Mouse (Mus musculus): ENCODE data around the gene Zbtb44. TPM values are rescaled to one million over a fixed set of nuclear protein-coding genes. Genes with fewer than 3 reads are reported as not detected.

The Zbtb44 gene
- total RNA-seq (2012; rRNA removed), result 33.1 and 33.7 TPM in 2 replicates

DNA sequence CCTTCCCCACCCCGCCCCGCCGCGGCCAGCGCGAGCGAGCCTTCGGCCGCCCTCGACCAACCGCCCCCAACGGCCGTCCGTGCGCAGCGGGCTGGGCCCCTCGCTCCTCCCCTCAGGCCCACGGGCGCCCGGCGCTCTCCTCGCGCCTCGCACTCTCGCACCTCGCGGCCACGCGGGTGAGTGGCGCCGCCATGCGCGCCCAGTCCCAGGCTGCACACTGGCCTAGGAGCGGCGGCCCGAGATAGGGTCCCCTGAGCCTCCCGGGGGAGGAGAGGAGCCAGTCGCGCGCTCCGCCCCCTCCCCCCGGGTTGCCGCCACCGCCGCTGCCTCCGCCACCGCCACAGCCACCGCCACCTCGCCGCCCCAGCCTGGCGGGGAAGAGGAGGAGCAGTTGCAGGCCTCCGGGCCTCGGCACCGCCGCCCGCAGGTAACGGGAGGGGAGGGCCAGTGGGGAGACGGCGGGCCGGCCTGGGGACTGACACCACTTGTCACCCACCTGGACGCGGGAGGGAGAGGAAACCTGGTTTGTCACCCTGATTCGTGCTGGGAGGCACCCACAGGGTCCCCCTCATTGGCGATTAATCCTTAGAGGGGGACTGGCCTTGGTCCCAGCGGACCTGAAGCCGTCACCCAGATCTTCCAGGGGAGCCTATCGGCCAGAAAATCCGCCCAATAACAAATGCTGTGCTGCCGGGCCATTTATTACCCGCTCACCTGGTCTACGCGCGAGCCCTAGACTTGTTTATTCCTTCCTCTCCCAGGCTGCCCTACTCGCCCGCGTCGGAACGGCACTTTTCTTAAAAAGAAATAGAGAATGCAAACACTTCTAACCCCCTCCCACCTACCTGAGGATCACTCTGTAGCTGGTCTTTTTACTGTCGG, at the start of gene Zbtb44:
Gene Zbtb44, plus strand, starts transcription at position 113 of the 882 bp plus-strand sequence.
- Histone ChIP-seq H3K9me3 (ENCODE audit: control insufficient read depth, insufficient read depth, low read depth, low read length) (no peaks in the 10 kb centered on the region), H3K9ac (ENCODE audit: insufficient read depth, low read depth, low read length, poor library complexity, severe bottlenecking) (peak within 1 kb of the TSS; percentile 95), H3K36me3 (ENCODE audit: control insufficient read depth, insufficient read depth, low read length, poor library complexity, severe bottlenecking) (no peaks in the 10 kb centered on the region), H3K27ac (ENCODE audit: insufficient read depth, low read depth, low read length, poor library complexity, severe bottlenecking) (peak within 1 kb of the TSS; percentile 93), H3K4me3 (ENCODE audit: insufficient read depth in 1 of 2, low read depth in 1 of 2, low read length in 2 of 2, poor library complexity in 1 of 2, severe bottlenecking in 1 of 2) (peak within 1 kb of the TSS; percentile 95), H3K4me1 (ENCODE audit: control insufficient read depth in 2 of 2, insufficient read depth in 2 of 2, low read length in 2 of 2, poor library complexity in 1 of 2) (peaks cover 0 to 3% of the 10 kb centered on the region in 2 experiments; a peak in 1 of 4 replicates)
- TF ChIP-seq ZNF384 (IDR thresholded peaks at IDR 0.05; ENCODE audit: low read depth, low read length), result no peak
- no peak for TF ChIP-seq CHD2 (IDR thresholded peaks at IDR 0.05; ENCODE audit: low read depth, low read length)
- TF ChIP-seq HCFC1 (IDR thresholded peaks at IDR 0.05; ENCODE audit: borderline replicate concordance, insufficient read depth, low read length), result peak; percentile 25; the same call in 1 of the 2 replicates
- TF ChIP-seq MAFK (IDR thresholded peaks at IDR 0.05; ENCODE audit: insufficient read depth, low read depth, low read length), result 0 out of 2 replicates have a peak, but pooled peaks have one; percentile 3
- TF ChIP-seq ZC3H11A (IDR thresholded peaks at IDR 0.05; ENCODE audit: borderline replicate concordance, low read depth, low read length), result no peak
- no peak for DNase-seq (ENCODE audit: low read depth, low spot score)
- in situ Hi-C loops (cut with MboI; ENCODE audit: low sequenced_read_pairs in 2 of 2, unreplicated experiment in 2 of 2), result no loop called here

DNA sequence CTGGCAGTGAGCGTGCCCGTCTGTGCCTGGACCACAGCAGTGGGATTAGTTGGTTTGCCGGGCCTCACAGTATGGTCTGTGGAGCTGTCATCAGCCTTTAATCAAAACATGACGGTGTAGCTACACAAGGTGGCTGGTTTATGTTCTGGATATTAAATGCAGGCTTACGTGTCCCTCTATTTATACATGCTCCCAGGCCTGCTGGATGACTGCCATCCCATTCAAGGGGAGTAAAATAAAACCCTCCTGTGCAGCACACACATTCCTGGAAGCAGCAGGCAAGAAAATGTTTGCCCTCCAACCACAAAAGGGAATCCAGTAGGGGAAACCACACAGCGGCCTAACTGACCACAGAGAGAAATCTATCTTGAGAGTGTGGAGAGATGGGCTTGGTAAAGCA, 44.7 kb upstream of the Zbtb44 start:
- Histone ChIP-seq H3K4me1 (ENCODE audit: control insufficient read depth in 2 of 2, insufficient read depth in 2 of 2, low read length in 2 of 2, poor library complexity in 1 of 2) (no peaks in the 10 kb centered on the region), H3K36me3 (ENCODE audit: control insufficient read depth, insufficient read depth, low read length, poor library complexity, severe bottlenecking) (no peaks in the 10 kb centered on the region), H3K9me3 (ENCODE audit: control insufficient read depth, insufficient read depth, low read depth, low read length) (no peaks in the 10 kb centered on the region), H3K4me3 (ENCODE audit: insufficient read depth in 1 of 2, low read depth in 1 of 2, low read length in 2 of 2, poor library complexity in 1 of 2, severe bottlenecking in 1 of 2) (no peak overlapping the region), H3K9ac (ENCODE audit: insufficient read depth, low read depth, low read length, poor library complexity, severe bottlenecking) (no peak overlapping the region), H3K27ac (ENCODE audit: insufficient read depth, low read depth, low read length, poor library complexity, severe bottlenecking) (no peak overlapping the region)
- no peak for DNase-seq (ENCODE audit: low read depth, low spot score)
- no peak for TF ChIP-seq ZNF384 (IDR thresholded peaks at IDR 0.05; ENCODE audit: low read depth, low read length)
- no peak for TF ChIP-seq CHD2 (IDR thresholded peaks at IDR 0.05; ENCODE audit: low read depth, low read length)
- no peak for TF ChIP-seq MAFK (IDR thresholded peaks at IDR 0.05; ENCODE audit: insufficient read depth, low read depth, low read length)
- no peak for TF ChIP-seq ZC3H11A (IDR thresholded peaks at IDR 0.05; ENCODE audit: borderline replicate concordance, low read depth, low read length)
- TF ChIP-seq HCFC1 (IDR thresholded peaks at IDR 0.05; ENCODE audit: borderline replicate concordance, insufficient read depth, low read length), result no peak
- in situ Hi-C loops (cut with MboI; ENCODE audit: low sequenced_read_pairs in 2 of 2, unreplicated experiment in 2 of 2), result no loop called here

DNA sequence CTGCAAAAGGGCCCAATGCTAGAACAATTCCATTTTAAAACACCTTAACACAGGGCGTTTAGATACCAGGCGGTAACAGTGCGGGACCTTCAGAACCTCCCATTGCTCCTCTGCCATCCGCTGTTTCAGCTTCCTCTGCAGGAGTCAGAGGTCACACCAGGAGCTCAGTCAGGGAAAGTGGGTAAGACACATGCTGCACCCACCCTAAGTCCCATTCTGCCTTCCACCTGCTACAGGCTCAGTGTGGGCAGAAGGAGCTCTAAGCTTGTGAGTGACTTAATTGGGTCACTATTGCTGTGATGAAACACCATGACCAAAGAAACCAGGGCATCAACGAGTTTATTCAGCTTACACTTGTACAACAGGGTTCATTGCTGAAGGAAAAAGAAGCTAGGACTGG, 37.3 kb upstream of the Zbtb44 start:
- no peak for DNase-seq (ENCODE audit: low read depth, low spot score)
- Histone ChIP-seq H3K27ac (ENCODE audit: insufficient read depth, low read depth, low read length, poor library complexity, severe bottlenecking) (no peak overlapping the region), H3K36me3 (ENCODE audit: control insufficient read depth, insufficient read depth, low read length, poor library complexity, severe bottlenecking) (no peaks in the 10 kb centered on the region), H3K9me3 (ENCODE audit: control insufficient read depth, insufficient read depth, low read depth, low read length) (no peaks in the 10 kb centered on the region), H3K9ac (ENCODE audit: insufficient read depth, low read depth, low read length, poor library complexity, severe bottlenecking) (no peak overlapping the region), H3K4me1 (ENCODE audit: control insufficient read depth in 2 of 2, insufficient read depth in 2 of 2, low read length in 2 of 2, poor library complexity in 1 of 2) (no peaks in the 10 kb centered on the region), H3K4me3 (ENCODE audit: insufficient read depth in 1 of 2, low read depth in 1 of 2, low read length in 2 of 2, poor library complexity in 1 of 2, severe bottlenecking in 1 of 2) (no peak overlapping the region)
- TF ChIP-seq MAFK (IDR thresholded peaks at IDR 0.05; ENCODE audit: insufficient read depth, low read depth, low read length) (no peak), CHD2 (IDR thresholded peaks at IDR 0.05; ENCODE audit: low read depth, low read length) (no peak), ZNF384 (IDR thresholded peaks at IDR 0.05; ENCODE audit: low read depth, low read length) (no peak), HCFC1 (IDR thresholded peaks at IDR 0.05; ENCODE audit: borderline replicate concordance, insufficient read depth, low read length) (no peak), ZC3H11A (IDR thresholded peaks at IDR 0.05; ENCODE audit: borderline replicate concordance, low read depth, low read length) (no peak)
- in situ Hi-C loops (cut with MboI; ENCODE audit: low sequenced_read_pairs in 2 of 2, unreplicated experiment in 2 of 2), result no loop called here

DNA sequence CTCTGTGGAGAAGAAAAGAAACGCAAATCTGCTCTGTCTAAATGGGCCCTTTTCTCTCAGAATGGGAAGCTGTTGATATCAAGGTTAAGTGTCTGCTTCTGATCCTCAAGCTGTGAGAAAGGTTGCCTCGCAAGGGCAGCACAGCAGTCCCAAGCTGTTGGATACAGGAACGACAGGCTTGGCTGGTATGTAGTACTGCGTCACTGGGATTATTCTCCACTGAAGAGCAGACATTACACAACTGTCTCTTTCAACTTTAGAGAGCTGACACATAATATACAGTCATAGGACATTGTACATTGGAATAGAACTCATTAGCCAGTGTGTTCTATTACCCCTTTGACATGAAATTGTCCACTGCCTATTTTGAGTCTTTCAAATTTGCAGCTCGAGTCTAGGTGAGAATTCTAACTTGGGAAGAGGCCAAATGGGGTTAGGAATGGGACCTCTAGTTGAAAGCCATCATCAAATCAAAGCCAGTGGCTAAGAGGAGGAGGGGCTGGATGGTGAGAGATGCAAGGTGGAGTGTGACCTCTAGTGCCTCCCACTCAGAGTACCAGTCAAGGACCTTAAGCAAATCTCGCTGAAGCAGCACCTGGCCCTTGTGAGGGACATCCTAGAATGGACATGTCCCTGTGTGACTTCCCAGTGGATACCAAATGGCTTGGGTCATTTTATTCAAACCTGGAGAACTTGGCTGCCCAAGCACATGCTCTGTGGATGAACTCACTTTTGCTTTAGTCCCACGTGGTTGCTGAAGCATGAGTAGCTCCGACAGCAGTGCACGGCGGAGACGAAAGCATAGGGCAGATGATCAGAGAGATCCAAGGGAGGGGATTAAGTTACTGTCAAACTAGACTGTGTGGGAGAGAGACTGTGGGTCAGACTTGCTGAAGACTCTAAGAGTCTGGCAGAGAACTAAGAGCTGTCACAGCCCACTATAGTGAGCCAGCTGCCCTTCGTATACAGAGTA, 33.6 kb upstream of the Zbtb44 start:
- Histone ChIP-seq H3K9ac (ENCODE audit: insufficient read depth, low read depth, low read length, poor library complexity, severe bottlenecking) (no peak overlapping the region), H3K36me3 (ENCODE audit: control insufficient read depth, insufficient read depth, low read length, poor library complexity, severe bottlenecking) (no peaks in the 10 kb centered on the region), H3K9me3 (ENCODE audit: control insufficient read depth, insufficient read depth, low read depth, low read length) (no peaks in the 10 kb centered on the region), H3K4me3 (ENCODE audit: insufficient read depth in 1 of 2, low read depth in 1 of 2, low read length in 2 of 2, poor library complexity in 1 of 2, severe bottlenecking in 1 of 2) (no peak overlapping the region), H3K4me1 (ENCODE audit: control insufficient read depth in 2 of 2, insufficient read depth in 2 of 2, low read length in 2 of 2, poor library complexity in 1 of 2) (no peaks in the 10 kb centered on the region), H3K27ac (ENCODE audit: insufficient read depth, low read depth, low read length, poor library complexity, severe bottlenecking) (no peak overlapping the region)
- in situ Hi-C loops (cut with MboI; ENCODE audit: low sequenced_read_pairs in 2 of 2, unreplicated experiment in 2 of 2), result no loop called here
- DNase-seq (ENCODE audit: low read depth, low spot score), result no peak
- TF ChIP-seq MAFK (IDR thresholded peaks at IDR 0.05; ENCODE audit: insufficient read depth, low read depth, low read length), result no peak
- TF ChIP-seq CHD2 (IDR thresholded peaks at IDR 0.05; ENCODE audit: low read depth, low read length), result no peak
- no peak for TF ChIP-seq ZNF384 (IDR thresholded peaks at IDR 0.05; ENCODE audit: low read depth, low read length)
- TF ChIP-seq HCFC1 (IDR thresholded peaks at IDR 0.05; ENCODE audit: borderline replicate concordance, insufficient read depth, low read length), result no peak
